Mouse (Mus musculus): ENCODE data around the gene Pde9a.
A peak's percentile ranks its signal among the peaks of the same experiment; 100 is the strongest.
"Not testable (repeated sequence)": the region's sequence is repeated elsewhere in the genome, so short reads cannot be mapped to it uniquely, and the experiment has no call there.

The Pde9a gene

GRCm38 (mm10) chr17:31385671-31386665 is at the start of gene Pde9a:
Pde9a (plus strand) TSS chr17:31386210.
- no peak for DNase-seq (ENCODE audit: extremely low read depth, low read depth)

DNA sequence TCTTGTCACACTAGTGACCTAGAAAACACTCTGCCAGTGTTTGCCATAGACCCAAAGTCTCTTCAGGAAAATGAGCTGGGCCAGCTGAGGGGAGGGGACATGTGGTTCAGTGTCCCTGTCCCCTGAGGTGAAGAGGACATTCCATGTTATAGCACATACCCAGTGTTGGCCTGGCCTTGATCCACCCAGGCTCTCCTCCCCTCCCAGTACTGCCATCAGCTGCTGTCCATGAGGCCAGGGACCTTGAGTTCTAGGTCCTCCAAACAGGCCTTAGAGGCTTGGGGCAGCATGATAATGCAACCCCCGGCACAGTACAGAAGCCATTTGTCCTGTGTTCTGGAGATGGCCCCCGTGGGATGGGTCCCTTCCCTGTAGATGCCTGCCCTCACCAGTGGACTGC is 46.2 kb upstream of the Pde9a start:
- DNase-seq (ENCODE audit: extremely low read depth, low read depth), result no peak

DNA sequence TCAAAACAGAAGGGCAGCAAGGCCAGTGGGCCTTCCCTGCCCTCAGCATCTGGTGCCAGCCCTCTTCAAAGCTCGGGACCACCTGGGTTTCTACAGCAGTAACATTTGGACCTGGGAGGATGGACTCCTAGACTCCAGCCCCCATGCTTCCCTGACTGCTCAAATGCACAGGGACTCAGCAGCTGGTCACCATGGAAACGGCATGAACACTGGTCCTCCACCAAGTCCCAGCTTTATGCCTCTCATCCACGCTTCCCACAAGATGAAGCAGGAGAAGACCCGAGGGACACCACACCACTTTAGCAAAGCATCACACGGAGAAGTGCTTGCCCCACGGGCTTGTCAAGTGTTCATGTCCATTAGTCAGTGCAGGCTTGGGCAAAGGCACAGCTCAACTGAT is 43.8 kb upstream of the Pde9a start:
- no peak for DNase-seq (ENCODE audit: extremely low read depth, low read depth)

DNA sequence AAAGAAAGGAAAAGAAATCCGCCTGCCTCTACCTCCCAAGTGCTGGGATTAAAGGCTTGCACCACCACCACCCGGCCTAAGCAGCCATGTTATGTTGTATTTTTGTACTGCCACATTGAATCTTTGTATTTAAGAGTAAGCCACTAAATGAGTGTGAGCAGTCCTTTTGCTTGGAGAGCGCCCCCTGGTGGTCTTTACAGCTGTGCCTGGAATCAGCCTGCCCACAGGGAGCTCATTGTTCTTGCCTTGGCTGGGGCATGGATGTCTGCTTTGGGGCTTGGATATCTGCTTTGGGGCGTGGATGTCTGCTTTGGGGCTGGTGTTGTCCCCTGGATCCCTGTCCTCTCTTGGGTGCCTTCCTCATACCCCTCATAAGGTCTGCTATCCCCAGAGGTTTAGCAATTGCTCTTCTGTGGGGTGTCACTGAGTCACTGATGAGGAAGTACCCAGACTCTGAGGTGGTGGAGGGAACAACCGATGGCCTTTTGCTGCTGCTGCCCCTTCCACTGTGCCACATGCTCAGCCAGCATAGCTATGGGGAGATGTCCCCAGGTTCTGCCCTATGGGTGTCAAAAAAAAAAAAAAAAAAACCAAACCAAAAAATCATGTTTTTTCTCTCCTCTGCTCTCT is 41.7 kb upstream of the Pde9a start:
- DNase-seq (ENCODE audit: extremely low read depth, low read depth), result peak; percentile 49

DNA sequence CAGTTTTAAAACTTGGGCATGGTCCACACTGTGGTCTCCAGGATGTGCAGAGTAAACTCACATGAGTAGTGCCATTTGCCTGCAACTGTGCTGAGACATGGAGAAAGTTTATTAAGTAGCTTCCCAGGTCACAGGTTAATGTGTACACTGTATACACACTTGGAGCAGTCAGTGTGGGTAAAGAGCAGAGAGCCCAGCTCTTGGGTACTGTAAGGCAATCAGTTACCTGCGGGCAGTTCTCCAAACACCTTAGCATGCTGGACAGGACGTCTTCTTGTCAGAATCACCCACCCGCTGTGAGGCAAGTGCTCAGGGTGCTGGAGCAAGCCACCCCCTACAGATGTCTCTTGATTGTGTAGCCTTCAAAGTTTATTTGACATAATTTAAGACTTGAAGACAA is 41.2 kb upstream of the Pde9a start:
- DNase-seq (ENCODE audit: extremely low read depth, low read depth), result no peak

DNA sequence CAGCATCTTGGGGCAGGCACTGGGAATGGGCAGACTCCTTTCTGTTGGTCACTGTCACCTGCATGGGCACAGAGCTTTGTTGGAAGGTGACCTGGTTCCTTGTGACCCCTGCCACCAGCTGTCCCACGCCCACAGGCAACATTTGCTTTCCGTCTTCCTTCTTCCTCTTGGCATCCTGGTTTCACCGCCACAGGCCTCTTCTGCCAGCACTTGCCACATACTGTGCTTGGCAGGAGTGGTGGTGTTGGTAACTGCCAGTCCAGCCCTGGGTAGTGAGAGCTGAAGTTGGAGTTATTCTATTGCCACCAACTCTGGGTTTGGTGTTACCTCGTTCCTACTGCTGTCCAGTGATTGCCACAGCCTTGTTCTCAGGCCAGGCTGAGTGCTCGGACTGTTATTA is 37.9 kb upstream of the Pde9a start:
- no peak for DNase-seq (ENCODE audit: extremely low read depth, low read depth)

DNA sequence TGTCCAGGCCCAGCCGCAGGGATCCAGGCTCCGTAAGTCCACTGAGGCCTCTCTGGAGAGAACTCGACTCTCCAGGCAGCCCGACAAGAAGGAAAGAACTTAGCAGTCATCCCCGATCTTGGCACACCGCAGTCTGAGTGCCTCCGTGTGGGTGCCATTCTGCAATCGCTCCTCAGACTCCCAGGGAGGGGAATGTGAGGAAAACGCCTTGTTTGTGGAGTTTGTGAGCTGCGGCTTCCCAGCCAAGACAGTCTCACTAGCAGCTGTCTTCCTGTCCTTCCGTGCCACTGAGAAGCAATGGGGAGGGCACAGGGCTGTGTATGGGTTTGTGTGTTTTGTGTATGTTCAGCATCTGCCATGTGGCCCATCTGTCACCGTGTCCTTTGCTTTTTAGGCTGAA is 36.6 kb upstream of the Pde9a start:
- DNase-seq (ENCODE audit: extremely low read depth, low read depth), result no peak

DNA sequence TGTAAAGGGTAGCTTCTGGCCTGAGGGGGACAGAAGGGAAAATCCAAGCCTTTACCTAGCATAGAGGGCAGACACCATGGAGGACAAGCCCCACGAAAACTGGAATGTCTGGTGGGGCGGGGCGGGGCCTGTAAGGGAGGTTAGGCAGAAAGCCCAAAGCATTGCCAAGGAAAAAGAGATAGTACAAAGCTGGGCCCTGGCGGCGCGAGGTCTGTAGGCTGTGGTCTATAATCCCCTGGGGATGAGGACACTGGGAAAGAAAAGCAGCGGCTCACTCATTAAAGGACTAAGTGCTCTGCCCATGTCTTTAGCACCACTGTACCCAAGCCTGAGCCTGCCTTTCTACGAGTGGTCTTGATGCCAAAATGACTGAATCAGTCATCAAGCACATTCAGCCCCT is 34.0 kb upstream of the Pde9a start:
- no peak for DNase-seq (ENCODE audit: extremely low read depth, low read depth)

GRCm38 (mm10) chr17:31353255-31353654 is 32.8 kb upstream of the Pde9a start:
- DNase-seq (ENCODE audit: extremely low read depth, low read depth), result no peak

- DNase-seq (ENCODE audit: extremely low read depth, low read depth), result not testable (repeated sequence)
Observed at GRCm38 (mm10) chr17:31354684-31355083, 31.3 kb upstream of the Pde9a start.

DNA sequence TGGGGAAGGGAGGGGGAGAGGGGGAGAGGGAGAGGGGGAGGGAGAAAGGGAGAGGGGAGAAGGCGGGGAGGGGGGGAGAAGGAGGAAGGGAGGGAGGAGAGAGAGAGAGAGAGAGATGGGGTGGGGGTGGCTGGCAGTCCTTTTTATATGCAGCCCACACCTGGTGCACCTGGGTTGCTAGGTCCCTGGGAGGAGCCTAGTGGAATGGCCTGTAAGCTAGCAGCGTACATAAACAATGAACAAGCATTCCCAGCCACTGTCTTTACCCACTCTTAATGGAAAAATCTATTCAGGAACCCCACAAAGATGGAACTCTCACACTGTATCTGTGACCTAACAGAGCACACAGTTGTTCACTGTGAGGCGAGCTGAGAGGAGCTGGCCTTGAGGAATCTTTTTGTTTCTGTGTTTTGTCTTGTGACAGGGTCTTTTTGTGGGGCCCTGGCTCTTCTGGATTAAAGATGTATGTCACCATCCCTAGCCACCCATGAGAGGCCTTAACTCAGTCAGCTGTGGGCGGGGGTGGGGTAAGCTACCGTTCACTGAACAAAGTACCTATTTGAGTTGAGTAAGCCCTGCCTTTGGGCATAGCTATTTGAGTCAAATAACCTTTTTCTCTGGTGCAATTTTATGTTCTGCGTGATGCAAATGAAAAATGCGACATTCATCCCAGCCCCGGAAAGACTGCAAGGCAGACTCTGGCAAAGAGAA is 30.1 kb upstream of the Pde9a start:
- no peak for DNase-seq (ENCODE audit: extremely low read depth, low read depth)

DNA sequence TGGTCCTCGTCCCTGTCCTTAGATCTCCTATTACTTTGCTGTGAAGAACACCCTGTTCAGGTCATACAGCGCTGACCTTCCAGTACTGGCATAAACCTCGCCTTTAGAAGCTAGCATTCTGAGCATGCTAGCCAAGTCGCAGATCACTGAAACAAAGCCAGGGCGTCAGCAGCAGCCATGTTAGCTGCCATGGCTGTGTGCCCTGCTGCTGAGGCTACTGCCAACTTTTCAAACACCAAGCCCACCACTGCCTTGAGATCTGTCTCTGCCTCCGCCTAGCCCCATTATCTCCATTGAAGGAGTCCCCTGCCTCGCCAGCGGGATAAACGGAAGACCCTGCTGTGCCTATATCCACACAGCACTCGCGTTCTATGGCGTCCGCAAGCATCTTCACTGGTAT is 25.4 kb upstream of the Pde9a start:
- DNase-seq (ENCODE audit: extremely low read depth, low read depth), result no peak

DNA sequence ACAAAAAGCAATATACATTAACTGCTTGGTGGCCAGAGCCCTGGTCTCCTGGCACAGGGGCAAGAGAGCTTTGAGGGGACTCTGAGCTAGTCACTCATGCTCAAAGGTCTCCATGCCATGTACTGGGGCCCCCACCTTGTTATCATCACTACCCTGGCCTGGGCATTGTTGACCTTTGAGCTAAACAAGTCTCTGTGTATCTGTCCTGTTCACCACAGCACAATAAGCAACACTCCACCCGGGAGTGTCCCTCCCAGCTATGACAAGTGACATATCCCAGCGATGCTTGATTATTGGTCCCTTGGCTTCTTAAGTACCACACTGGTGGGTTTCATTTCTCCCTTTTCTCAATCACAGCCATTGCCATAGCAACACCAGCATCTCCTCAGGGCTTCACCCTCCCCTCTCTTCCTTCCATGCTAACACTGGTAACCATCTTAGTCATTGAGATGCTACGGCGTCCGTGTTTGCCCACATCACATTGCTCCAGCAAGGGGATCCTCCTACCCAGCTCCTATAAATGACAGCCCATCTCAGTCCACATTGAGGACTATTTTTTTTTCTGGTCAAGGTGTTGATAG is 20.3 kb upstream of the Pde9a start:
- no peak for DNase-seq (ENCODE audit: extremely low read depth, low read depth)

GRCm38 (mm10) chr17:31370221-31370620 is 15.8 kb upstream of the Pde9a start:
- no peak for DNase-seq (ENCODE audit: extremely low read depth, low read depth)

GRCm38 (mm10) chr17:31370931-31371330 is 15.1 kb upstream of the Pde9a start:
- no peak for DNase-seq (ENCODE audit: extremely low read depth, low read depth)

DNA sequence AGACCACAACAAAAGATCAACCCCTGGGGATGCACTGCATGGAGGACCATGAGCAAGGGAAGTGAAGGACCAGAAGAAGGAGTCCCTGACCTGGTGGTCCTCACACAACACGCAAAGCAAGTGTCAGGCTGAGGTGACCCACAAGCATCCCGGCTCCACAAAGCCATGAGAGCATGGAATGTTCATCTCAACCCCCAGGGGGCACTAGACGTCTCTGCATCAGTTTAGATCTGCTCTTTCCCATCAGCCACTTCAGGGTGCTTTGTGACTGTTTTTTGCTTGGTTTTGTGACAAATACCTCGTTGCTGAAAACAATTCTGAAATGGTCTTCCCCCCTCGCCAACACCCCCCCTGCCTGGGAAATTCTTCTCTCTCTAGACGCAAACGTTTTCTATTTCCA is 8.0 kb upstream of the Pde9a start:
- peak; percentile 20 for DNase-seq (ENCODE audit: extremely low read depth, low read depth)

GRCm38 (mm10) chr17:31378361-31378761 is 7.6 kb upstream of the Pde9a start:
- no peak for DNase-seq (ENCODE audit: extremely low read depth, low read depth)

- DNase-seq (ENCODE audit: extremely low read depth, low read depth), result no peak
Observed at GRCm38 (mm10) chr17:31379086-31379485, 6.9 kb upstream of the Pde9a start.

DNA sequence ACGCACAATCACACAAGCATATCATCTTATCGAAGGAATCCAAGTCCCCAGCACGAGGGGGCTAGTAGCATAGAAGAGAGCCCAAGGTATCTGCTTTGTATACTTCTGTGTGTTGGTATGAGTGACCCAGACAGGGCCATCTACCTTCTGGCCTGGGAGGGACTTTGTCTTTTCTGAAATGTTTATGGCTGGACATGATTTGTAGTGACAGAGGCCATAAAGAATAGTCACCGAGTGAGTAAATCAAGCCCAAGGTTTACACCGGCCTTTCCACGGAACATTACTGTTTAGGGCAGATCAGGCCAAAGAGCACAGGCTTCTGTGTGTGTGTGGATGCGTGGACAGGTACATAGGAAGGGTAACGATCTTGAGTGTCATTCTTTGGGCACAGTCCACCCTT is 6.1 kb upstream of the Pde9a start:
- no peak for DNase-seq (ENCODE audit: extremely low read depth, low read depth)

DNA sequence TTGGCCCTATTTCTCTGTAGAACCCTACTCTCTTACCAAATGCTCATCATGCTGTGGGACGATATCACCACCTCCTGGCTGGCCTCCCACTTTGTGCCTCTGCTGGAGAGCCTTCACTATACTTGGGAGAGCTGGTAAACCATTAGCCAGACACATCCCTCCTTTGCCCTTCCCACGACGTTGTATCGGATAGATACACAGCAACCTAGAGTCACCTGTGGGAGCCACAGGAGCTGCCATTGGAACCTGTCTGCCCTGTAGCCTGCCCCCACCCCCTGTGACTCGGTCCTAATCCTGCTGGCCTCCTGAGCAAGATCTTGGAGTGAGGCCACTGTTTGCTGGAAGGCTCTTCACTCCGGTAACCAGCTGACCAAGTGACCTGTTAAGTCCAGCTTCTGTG is 2.7 kb upstream of the Pde9a start:
- no peak for DNase-seq (ENCODE audit: extremely low read depth, low read depth)

GRCm38 (mm10) chr17:31384968-31385627 is 912 bp upstream of the Pde9a start:
- no peak for DNase-seq (ENCODE audit: extremely low read depth, low read depth)

Measured in MEL-GATA-1-ER (cell line).